Mouse (Mus musculus) cerebellum, postnatal 4 days (tissue): ENCODE measurements around the gene Lgi1.

Source experiments
- DNase-seq, 2 experiments: peaks; one replicate each; pipeline ENCODE4 v3.0.0; 2022; ENCODE audit warnings: low spot score in 2 of 2, mixed read lengths in 1 of 2

Lgi1 gene

DNA sequence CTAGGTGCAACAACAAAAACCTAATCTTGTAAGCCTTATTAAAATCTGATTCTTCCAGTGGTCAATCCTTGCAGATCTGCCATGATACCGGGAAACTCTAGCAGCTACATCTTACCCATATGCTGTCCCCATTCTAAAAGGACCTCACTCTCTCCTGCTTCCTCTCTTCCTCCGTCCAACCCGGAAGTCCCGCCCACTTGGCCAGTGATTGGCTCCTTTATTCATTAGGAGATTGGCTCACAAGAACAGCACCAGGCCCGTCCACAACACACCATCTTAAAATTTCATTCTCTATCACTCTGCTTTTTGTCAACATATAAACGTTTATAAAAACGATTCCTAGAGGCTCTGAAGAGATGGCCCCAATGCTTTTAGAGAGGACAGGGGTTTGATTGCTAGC, 61.5 kb downstream of the Lgi1 start:
- no peak for DNase-seq

DNA sequence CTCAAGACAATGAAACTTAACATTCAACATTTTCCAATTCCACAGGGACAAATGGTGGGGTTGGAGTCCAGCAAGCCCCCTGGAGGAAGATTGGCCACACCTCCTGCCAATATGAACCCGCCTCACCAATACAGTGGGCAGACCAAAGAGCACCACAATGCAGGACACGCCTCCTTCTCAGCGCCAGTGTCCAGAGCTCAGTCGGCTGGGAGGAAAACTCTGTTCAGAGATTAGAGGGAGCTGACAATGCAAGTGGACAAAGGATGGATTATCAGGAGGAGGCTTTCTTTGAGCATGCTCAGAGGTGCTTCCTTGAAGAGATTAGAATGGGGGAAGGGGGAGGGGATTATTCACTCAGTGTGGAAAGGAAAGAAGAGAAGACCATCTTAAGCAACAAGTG, 62.7 kb downstream of the Lgi1 start:
- no peak for DNase-seq

DNA sequence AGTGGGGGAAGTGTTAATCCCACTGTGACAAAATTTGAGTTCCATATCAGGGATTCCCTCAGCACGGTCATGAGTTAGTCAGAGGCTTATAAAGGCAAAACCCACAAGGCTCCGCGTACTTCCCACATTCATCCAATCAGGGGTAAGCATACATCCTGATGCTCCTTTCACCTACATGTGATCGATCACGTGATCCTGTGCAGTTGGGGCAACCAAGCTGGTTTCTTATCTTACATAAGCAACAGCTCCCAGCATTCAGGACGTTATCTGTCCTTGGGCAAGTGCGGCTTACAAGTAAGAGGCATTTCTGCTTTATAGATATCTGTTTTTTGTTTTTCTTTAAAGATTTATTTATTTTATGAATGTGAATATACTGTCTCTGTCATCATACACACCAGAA, 63.7 kb downstream of the Lgi1 start:
- no peak for DNase-seq

DNA sequence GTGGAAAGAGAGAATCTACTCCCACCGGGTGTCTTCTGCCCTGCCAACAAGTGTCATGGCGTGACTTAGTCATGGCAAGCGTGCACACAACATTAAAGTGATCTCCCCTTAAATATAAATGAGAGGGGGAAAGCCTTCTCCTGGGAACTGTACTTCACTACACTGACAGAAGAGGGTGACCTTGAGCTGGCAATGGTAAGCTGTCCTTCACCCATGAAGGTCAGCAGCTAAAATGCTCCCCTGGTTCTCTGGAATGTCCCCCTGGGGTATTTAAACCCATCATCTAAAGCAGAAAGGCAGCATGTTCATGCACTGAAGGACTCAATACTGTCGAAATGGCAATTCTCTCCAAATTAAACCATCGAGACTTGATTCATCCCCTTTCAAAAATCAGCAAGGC, 64.9 kb downstream of the Lgi1 start:
- DNase-seq, result no peak

DNA sequence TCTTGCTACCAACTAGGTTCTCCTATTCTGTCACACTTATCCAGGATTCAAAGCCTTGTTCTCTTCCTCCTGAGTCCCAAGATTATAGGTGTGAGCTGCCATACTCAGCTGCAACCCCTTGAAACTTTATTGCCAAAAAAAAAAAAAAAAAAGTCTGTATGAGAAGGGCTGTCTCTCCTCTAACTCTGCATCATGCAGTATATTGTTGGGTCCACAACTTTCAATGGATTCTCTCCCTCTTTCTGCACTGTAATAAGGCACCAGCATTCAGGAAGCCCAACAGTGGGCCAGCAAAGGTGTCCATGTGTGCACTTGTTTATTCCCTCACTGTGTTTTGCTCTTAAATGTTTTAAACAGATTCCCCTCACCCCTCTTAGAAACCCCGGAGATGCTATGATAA, 66.7 kb downstream of the Lgi1 start:
- no peak for DNase-seq

DNA sequence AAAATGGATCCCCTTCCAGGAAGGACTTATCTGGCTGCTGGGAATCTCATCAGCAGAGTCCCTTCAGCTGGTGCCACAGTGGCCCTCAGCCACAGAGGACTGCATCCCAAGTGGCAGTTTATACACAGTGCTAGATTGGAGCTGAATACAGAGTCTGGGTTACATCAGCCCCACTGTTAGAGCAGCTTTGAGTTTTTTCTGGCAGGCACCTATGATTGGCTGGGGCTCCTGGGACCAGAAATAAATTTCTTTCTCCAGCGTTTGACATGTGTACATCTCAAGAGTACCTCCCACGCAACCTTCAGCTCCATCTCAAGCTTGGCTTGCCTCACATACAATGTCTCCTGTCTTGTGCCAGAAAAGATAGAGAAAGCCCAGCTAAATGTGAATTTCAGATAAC, 67.9 kb downstream of the Lgi1 start:
- DNase-seq, result no peak

DNA sequence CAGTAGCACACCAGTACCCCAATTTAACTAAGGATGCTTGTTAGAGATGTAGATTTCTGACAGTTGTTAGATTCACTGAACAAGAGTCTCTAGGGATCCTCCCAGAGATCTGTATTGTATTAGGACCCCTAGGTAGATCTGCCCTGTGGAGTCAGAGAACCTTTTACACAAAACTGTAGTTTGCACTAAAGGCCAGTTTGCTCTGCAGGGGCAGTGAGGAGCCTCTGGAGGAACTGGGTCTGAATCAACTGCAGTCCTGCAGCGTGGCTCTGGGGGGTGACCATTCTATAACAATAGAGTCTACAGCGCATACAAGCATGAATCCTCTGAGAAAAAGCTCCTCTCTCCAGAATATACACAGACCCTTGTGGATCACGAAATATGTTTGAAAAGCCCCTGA, 68.5 kb downstream of the Lgi1 start:
- DNase-seq, result no peak

DNA sequence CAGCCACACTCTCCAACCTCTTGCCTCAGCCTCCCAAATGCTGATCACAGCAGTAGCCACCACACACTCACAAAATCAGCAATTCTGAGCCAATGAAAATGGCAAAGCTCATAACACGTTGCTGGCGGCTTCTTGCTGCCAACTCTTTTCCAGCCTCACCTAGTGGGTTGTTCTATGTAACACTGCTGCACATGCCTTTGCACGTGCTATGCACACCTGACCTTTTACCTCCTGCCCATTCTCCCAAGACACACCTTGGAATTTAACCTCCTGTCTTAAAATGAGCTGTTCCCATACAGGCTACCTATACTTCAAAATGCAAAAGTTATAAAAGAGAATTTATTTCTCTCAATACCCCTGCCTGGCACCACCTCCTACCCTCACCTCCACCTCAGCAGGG, 72.2 kb downstream of the Lgi1 start:
- no peak for DNase-seq

DNA sequence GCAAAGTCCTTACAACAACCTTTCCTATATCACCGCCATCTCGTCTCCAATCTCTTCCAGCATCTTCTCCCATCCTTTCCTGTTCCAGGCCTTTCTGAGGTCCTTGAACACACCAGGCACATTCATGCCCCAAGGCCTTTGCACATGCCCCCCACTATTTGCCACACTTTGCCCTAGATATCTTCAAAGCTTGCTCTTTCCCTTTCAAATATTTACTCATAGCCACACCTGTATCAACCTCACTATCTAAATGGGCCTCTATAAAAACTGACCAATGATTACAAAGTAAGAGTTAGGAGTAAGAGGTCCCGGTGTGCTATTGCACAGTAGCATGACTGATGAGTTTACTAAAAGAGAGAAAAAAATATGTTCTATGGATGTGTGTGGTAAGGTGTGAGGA, 73.0 kb downstream of the Lgi1 start:
- no peak for DNase-seq

DNA sequence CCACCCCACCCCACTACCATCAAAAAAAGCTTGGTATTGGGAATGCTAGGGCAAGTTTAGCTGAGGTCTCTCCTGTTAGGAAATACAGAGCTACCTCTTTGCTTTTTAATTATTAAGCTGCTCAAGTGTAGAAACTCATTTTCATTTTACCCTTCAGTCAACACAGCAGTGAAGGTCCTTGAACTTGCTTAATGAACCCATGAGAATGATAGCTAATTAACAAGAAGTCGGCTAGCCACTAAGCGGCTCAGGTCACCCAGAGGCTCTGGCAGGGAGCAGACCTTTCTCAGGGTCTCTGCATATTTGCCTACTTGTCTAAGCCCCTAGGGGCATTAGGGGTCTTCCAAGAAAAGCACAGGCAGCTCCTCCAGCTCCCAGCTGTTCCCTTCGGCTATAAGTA, 75.4 kb downstream of the Lgi1 start:
- no peak for DNase-seq

DNA sequence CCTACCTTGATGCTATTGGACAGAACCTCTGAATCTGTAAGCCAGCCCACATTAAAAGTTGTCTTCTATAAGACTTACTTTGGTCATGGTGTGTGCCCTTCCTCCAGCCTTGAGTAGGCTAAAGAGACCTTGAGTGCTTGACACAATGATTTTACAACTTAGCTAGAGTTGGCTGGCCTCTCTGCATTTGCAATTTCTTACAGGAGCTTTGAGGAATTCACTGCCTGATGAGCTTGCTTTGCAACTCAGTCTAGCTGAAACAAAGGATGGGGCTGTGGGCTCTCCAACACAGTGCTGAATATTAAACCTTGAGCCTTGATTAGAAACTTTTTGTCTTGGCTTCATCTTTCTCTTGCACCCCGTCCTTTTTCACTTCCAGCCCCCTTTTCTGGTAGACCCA, 78.9 kb downstream of the Lgi1 start:
- DNase-seq, result no peak

DNA sequence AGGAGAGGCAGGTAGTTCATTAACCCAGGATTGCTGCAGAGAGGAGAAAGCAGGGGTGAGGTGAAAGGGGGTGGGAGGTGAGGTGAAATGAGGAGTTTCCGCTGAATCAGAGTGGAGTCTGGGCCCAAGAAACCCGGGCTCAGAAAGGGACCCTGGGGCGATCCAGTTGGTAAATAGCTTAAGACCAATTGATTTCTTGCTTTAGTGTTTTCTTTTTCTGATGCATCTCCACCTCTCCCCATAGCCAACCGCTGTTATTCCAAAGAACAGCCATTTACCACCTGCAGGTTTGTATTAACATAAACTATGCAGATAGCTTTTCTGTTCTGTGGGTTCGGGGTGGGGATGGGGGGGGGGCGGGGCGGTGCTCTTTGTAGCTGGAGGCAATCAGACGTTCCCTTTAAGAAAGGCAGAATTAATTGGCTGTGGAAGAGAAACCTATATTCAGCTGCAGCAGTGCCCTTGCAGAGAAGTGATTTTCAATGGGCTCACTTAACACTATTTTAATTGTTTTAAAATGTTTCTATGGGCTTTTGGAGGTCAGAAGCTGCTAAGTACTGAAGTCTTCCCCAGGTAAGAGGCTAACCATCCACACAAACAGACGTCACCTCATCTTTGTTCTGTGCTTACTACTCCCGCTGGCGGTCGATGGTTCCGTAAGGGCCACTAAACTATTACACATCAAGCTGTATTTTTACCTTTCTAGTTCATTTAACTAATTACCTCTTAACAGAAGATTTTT, 84.1 kb downstream of the Lgi1 start:
- no peak for DNase-seq

DNA sequence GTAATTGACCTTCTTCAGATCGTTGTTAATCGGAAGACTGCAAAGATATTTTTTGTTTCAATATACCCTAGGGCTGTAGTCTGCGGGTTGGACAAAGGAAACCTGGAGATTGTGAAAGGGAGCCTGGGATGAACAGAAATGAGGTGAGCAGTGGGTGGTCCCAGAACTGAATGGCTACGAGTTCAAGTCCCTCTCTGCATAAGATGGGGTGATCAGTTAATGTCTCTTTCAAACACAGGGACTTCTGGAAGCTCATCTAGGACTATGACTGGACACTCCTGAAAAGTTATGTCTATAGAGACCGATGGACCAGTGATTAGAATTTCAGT, 84.6 kb downstream of the Lgi1 start:
- DNase-seq, result no peak

DNA sequence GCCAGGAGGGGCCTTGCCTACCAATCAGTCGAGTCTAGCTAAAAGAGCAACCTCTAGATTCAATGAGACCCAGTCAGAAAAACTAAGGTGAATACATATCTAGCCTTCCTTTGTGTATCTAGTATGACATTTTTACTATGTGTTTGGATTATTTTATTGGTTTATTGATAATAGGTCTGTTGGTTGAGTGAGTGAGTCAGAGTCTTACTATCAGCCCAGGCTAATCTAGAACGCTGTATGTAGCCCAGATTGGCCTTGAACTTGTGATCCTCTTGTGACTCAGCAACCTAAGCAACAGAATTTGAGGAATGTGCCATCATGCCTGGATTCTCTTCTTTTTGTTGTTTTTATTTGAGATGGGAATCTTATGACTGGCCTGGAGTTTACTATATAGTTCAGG, 86.9 kb downstream of the Lgi1 start:
- DNase-seq, result no peak

DNA sequence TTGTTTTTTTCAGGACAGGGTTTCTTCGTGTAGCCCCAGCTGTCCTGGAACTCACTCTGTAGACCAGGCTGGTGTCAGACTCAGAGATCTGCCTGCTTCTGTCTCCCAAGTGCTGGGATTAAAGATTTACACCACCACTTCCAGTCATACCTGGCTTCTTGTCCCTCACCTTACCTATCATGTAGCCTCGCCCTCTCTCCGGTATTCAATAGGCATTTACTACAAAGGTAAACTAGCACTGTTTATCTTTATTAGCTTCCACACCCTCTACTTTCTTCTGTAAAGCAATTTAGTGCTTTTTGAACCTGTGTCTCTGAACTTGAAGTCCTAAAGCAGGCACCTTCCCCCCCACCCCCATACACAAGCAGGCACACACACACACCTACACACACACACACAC, 87.4 kb downstream of the Lgi1 start:
- DNase-seq, result no peak

DNA sequence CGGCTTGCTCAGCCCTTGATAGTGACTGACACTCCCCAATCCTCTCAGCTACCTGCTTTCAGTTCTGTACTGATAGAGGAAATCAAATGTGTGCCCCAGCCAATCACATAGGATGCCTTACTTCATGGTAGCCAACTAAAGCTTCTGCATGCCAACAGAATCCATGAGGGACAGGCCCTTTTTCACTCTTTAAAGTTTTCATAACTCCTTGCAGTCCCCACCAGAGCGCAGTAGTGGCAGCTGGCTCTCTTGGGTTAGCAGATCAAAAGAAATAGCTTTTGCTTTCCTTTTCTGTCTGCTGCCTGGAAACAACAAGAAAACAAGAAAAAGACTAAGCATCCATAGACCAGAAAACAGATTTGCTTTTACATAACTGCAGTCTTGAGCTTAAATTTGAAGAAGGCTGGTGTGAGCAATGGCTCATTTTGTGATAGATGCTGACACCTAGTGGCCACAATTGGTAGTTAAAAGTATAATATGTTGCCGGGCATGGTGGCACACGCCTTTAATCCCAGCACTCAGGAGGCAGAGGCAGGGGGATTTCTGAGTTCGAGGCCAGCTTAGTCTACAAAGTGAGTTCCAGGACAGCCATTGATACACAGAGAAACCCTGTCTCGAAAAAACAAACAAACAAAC, 88.3 kb downstream of the Lgi1 start:
- DNase-seq, result peak in 1 of 2 experiments; percentile 17

DNA sequence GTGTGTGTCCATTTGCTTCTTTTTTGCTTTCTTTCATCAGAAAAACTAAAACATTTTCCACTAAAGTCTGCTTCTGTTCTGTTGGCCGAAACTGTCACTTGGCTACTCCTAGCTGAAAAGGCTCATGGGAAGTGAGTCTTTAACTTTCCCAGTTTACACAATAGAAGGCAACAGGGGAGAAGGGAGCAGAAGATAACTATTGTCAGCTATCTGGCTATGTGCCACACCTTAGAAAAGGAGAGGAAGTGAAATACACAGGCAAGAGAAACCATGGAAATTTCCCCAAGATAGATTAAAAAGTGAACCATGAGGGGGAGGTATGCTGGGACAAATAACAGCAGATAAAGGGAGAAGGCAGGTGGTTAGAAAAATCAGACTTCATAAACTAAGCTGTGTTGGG, 89.9 kb downstream of the Lgi1 start:
- no peak for DNase-seq

DNA sequence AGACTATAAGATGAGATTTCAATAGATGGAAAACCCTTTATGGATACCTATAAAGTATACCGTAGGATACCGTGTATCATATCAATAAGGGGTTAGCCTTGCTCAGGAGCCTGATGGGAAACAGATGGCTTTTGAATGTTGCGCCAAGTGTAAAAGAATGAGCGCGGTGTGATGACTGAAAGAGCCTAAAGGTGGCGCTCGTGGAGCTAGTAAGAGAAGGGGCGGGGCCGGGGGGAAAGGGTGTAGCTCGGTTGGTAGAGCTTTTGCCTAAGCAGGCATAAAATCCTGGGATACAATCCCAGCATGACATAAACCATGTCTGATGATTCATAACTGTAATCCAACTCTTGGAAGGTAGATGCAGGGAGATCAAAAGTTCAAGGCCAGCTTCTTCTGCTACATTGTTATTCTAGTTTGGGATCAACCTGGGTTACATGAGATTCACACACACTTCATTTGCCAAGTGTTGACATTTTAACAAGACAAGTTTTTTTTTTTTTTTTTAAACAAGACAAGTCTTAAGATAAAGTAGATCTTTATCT, 90.6 kb downstream of the Lgi1 start:
- no peak for DNase-seq

DNA sequence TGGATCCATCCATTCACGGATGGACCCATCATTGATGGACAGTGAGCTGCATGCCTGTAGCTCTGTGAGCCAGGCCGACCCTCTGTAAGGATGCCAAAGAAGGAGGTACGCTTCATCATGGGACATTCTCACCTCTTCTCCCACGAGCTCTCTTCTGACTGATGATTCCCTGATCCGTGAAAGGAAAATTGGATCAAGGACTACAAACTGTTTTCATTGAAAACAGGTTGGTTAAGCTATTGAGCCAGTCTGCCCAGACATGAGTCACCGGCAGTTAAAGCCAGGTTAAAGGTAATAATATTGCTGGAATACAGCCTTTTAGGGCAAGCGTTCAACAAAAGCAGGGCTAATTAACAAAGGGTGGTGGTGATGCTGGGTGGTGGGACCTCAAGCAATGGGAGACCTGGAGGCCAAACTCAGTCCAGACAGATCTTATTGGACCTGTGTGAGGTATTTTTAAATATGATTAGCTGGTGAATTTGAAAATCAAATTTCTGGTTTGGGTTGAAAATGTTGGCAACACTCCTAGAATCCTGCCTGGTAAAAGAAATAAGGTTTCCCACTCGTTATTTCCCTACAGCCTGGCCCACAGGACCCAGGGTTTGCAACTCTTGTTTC, 92.0 kb downstream of the Lgi1 start:
- DNase-seq, result no peak

DNA sequence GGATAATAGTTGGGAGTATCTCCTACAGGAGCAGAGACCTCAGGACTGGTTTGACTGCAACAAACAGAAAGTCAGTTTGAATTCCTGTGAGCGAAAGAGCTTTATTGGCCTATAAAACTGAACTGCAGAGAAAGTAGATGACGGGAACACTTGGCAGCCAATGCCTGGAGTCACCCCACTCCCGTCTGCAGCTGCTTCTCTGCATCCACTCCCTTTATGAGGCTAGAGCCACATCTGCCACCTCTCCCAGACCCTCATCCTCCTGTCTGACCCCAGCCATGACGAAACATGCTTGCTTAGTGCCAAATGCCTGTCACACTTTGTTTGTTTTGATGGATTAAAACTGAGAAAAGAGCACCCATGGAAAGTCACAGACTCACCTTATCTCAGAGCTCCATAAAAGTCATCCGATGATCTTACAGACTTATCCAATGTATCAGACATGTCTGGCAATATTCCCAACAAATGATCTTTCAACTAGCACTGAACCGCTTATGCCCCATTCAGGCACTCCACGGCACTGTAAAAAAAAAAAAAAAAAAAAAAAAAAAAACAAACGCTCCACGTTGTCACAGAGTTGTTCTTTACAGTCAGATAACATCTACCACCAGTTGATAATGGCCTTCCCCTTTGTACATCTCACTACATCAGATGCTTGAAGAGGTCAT, 93.8 kb downstream of the Lgi1 start:
- DNase-seq, result no peak

DNA sequence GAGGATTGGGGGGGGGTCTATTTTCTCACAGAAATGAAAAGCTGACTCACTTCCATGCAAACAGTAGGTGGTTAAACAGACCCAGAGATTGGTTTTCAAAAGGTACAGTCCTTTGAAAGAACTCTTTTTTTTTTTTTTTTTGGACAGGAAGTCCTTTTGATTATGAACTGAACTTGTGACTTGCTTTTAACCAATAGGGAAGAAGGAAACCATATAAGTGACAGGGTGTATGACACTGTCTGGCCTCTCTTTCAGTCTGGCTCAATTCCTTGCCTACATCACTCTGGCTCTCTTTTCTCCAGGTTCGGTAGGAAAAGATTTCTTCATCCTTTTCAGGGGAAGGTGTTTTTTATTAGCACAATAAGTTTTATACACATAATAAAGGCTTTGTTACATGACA, 95.0 kb downstream of the Lgi1 start:
- DNase-seq, result no peak
